Mouse (Mus musculus) layer of hippocampus, adult 2 months (tissue): ENCODE results near the gene Ankrd23. TPM values are rescaled to one million over a fixed set of nuclear protein-coding genes. Genes with fewer than 3 reads are reported as not detected.
"Not testable (repeated sequence)": the region's sequence is repeated elsewhere in the genome, so short reads cannot be mapped to it uniquely, and the experiment has no call there.

Experiments used
- DNase-seq, 2 experiments: peaks; one replicate each; pipeline ENCODE4 v3.0.0; 2022; ENCODE audit warnings: low spot score in 2 of 2
- H3K27ac ChIP-seq: fragments of 200-600 bp; 2 replicates; pipeline ENCODE4 v1.8.1; 2022
- H3K4me3 ChIP-seq: fragments of 200-600 bp; 2 replicates; pipeline ENCODE4 v1.8.1; 2022; ENCODE audit warnings: mild to moderate bottlenecking
- CTCF ChIP-seq: fragments of 200-600 bp; conservative IDR thresholded peaks from 2 replicates; pipeline ENCODE4 v1.8.1; 2022; ENCODE audit warnings: antibody characterized with exemption, mild to moderate bottlenecking, moderate library complexity
- long read RNA-seq, 2 experiments: library from polyadenylated mRNA; stranded (forward); transcript quantifications; one replicate each; pipeline ENCODE4 v2.0.0; 2021; ENCODE audit warnings: borderline mapping rate in 2 of 2
- total RNA-seq, 2 experiments: library from RNA; stranded (reverse); gene quantifications; 2 replicates each; pipeline ENCODE4 v1.2.3; 2021

Gene Ankrd23
- total RNA-seq: 10 to 100 TPM in 1 of 2 experiments, 1 to 10 TPM in 1; 6.8 to 10.3 TPM
- long read RNA-seq, experiment 1, partial matches to known transcripts: 0 of 3 reads
- long read RNA-seq, experiment 1, other reads (novel, unspliced or antisense): 3 of 3 reads
- long read RNA-seq, experiment 2, partial matches to known transcripts: 1 of 3 reads
- long read RNA-seq, experiment 2, other reads (novel, unspliced or antisense): 2 of 3 reads

DNA sequence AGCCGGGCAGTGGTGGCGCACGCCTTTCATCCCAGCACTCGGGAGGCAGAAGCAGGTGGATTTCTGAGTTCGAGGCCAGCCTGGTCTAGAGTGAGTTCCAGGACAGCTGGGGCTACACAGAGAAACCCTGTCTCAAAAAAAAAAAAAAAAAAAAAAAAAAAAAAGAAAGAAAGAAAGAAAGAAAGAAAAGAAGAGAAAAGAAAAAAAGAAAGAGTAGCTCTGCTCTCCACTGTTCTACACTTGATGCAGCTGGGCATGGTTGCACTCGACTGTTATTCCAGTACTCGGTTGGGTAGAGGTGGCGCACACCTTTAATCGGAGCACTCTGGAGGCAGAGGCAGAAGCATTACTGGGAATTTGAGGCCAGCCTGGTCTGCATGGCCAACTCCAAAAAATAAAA lies at the start of gene Ankrd23:
Ankrd23 (minus strand) TSS at position 101 of the 400 bp plus-strand sequence.
- not testable (repeated sequence) for DNase-seq, H3K27ac ChIP-seq

DNA sequence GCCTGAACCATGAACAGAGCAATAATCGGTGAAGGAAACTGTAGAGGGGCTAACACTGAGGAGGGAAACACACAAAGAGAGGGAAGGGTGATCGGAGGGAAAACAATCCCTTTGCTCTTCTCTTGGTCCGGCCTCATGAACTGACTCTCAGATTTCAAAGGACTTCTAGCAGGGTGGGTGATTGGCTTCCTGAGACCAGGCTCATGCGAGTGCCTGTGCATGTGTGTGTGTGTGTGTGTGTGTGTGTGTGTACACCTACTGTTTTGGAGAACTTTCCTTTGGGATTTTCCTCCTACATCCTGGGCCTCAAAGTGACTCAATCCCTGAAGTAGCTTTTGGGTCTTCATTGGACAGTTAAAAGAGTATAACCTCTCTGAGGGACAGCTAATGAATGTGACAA lies 49.6 kb upstream of the Ankrd23 start:
- no peak for TF ChIP-seq CTCF
- DNase-seq: no peak
- Histone ChIP-seq H3K27ac (no peak overlapping the region), H3K4me3 (no peak overlapping the region)

More for the DNA sequence above, at the start of gene Ankrd23:
- H3K4me3 ChIP-seq: not testable (repeated sequence)

DNA sequence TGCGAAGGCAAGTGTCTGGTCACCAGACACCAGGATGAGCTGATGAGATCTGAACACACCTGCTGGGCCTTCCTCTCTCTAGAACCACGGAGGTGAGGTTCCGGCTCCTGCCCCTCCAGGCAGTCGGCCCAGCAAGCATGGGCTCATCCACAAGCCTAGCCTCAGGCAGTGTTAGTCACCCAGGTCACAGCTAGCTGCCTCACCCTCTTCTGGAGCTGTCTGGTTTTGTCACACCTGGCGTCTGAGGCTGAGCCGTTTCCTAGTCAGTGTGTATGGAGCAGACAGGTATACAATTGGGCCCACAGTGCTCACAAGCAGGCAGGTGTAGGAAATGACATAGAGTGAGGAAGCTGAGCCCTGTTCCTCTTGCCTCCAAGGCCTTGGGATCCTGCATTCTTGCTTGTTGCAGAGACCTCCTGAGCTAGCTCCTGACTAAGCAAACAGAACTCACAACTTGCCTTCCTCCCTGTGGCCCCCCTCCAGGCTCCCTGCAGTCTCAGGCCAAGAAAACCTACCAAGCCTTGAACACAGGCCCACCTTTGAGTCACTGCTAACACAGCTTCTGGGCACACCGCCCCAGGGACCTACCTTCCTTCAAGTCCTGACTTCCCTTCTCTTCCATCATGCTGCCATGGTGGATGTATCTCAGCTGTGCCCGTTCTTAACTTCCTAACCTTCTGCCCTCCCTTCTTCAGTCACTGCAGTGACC lies 46.9 kb upstream of the Ankrd23 start:
- no peak for DNase-seq
- H3K4me3 ChIP-seq: no peak overlapping the region
- no peak overlapping the region for H3K27ac ChIP-seq
- no peak for TF ChIP-seq CTCF

DNA sequence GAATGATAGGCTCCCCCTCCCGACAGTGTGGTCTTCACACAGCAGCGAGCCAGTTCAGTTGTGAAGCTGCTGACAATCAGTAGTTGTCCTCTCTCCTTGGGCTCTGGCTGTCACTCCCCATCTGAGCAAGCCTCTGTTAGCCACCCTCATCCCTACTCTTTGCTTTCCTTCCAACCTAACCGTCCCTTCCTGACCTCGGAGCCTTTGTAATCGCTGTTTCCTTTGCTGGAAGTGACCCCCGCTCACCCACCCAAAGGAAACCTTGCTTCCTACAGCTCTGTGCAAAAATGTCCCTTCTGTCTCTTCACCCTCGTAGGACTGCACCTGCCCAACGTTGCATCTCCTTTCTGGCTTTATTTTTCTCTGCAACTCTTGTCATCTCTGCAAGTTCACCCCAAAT lies 45.5 kb upstream of the Ankrd23 start:
- H3K4me3 ChIP-seq: no peak overlapping the region
- no peak for TF ChIP-seq CTCF
- no peak overlapping the region for H3K27ac ChIP-seq
- DNase-seq: no peak

DNA sequence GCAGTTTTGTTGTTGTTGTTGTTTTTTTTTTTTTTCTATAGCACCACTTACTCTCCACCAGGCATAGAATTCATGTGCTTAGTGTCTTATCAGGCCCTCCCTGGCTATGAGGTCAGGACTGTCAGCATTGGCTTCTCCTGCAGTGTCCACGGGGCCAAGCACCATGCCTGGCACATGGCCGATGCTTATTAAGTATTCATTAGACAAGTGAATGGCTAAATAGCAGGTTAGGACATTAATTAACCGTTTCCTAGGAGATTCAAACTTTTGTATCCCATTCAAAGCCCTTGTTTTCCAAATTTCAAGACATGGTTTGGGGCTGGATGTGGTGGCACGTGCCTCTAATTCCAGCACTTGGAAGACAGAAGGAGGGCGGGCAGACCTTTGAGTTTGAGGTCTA lies 44.6 kb upstream of the Ankrd23 start:
- Histone ChIP-seq H3K4me3 (no peak overlapping the region), H3K27ac (no peak overlapping the region)
- TF ChIP-seq CTCF: no peak
- DNase-seq: no peak

DNA sequence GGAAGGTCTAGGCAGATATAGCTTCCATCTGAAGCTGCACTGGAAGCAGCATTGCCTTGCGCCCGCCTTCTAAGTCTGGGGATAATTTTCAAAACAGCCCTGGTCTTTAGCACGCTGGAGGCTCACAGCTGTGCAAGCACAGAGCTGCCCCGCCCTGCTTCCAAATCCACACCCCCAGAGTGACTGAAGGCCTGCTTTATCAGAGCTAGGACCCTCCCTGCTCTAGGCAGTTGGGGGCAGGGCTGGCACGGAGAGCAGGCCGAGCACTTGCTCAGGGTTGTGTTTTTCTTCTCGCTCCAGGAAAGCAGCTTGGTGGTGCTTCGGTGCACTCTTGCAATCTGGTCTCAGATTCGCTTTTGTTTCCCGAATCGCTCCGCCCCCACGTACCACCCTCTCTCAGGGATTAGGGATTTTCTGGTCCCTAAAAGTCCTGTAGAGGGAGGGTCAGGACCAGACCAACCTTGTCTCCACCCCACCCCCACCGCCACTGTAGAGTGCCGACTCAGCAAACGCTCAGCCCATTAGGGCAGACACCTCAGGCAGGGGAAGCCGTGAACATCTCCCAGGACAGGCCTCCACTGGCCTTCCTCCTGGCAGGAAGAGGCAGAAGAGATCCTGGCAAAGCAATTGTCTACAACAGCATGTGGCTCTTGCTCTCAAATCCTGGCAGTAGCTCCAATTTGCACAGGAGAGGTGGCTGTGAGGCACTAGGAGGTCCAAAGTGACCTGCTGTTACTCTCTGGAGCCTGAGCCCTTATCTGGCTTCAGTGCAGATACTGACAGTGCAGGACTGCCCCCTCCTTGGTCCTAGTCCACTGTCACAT lies 43.9 kb upstream of the Ankrd23 start:
- Histone ChIP-seq H3K4me3 (peak overlapping the region; percentile 21; the same call in 1 of the 2 replicates), H3K27ac (peak overlapping the region; percentile 60)
- peak; percentile 43 to 57 for DNase-seq

DNA sequence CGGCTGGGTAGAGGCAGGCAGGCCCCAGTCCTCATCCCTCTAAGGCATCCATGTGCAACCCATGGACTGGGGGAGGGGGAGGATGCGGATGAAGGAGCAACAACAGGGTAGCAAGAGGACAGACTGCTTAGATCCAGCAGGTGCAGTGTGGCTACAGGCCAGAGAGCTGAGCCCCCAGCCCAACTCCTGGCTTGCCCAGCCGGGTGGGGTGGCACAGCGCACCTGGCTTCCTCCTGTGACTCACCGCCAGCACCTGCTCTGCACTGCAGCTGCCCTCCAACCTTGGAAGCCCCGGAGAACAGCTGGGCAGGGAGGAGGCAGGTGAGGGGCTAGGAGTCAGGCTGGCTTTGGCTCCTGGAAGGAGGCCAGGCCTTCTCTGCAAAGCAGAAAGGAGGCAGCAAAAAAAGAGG lies 43.3 kb upstream of the Ankrd23 start:
- H3K4me3 ChIP-seq: peak overlapping the region; percentile 21; the same call in 1 of the 2 replicates
- peak overlapping the region; percentile 60 for H3K27ac ChIP-seq
- TF ChIP-seq CTCF: no peak
- no peak for DNase-seq

More for the DNA sequence above, 43.9 kb upstream of the Ankrd23 start:
- TF ChIP-seq CTCF: no peak

DNA sequence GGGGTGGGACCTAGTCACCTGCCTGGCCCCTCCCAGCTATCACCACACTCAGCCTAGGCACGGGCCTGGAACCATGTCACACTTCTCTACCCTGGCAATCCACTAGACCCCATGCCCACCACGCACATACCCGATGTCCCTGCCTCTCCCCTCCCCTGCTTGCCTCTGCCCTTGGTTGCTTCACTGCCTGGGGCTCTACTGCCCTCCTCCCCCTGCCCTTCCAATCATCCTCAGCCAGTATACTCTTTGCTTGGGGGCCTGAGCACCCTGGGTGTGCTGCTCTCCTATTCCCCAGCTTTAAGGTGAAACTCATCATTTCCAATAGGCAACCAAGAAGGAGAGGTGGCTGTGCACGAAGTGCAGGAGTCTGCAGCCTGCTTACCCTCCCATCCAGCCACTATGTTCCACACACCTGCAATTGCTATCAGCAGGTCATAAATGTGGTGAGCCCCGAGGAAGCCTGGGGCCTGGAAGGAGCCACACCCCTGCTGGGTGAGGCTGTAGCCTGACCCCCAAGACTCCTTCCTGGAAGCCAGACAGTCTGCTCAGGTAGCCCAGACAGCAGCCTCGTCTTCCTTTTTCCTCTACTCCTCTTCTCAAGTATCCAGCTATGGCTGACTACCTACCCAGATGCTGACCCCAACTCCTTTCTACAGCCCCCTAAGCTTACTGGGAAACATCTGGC lies 40.5 kb upstream of the Ankrd23 start:
- no peak for DNase-seq
- H3K4me3 ChIP-seq: no peak overlapping the region
- TF ChIP-seq CTCF: no peak
- H3K27ac ChIP-seq: no peak overlapping the region

DNA sequence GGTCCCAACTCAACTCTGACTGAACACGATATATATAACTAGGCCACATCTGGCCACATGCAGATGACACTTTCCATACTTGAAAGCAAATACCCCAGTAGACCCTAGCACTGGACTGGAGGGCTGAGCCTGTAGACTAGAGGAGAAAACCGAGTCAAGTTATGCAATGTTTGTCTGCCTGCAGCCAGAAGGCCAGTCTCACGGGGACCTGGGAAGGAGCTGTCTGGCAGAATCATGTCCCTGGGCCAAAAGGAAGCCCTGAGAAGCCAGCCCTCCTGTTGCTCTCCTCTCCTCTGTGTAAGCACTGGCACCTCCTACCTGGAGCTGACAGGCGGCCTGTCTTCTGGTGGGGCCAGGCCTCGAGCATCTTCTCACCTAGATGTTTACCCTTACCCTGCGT lies 38.7 kb upstream of the Ankrd23 start:
- Histone ChIP-seq H3K27ac (no peak overlapping the region), H3K4me3 (no peak overlapping the region)
- TF ChIP-seq CTCF: no peak
- DNase-seq: no peak

DNA sequence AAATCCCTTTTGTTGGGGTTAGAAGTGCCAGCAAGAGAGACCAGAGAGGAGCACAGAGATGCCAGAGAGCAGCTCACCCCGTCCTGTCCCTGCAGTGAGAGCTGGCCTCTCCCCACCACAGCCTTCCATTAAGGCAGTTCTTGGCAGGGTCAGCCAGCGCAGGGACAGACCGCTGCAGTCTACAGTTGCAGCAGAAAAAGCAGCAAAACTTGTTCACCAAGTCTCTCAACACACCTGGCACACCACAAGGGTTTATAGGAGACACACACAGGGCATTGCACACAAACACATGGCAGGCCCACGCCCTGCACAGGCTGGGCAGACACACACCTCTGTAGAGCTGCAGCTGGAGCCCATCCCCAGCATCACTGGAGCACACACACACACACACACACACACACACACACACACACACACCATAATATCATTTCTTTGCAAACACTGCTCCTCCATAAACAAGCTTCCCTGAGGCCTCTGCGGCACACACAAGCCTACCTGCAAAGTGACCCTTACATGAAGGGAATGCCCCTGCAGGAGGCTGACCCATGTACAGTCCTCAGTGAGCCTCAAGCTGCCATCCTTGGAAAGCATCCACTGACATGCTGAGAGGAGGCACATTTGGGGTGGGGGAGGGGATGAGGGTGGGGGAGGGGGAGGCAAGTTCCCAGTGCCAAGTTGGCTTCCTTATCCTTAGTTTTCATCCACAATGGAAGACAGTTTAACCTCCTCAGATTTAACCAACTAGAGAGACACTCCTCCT lies 37.7 kb upstream of the Ankrd23 start:
- Histone ChIP-seq H3K4me3 (no peak overlapping the region), H3K27ac (no peak overlapping the region)
- no peak for DNase-seq
- no peak for TF ChIP-seq CTCF

DNA sequence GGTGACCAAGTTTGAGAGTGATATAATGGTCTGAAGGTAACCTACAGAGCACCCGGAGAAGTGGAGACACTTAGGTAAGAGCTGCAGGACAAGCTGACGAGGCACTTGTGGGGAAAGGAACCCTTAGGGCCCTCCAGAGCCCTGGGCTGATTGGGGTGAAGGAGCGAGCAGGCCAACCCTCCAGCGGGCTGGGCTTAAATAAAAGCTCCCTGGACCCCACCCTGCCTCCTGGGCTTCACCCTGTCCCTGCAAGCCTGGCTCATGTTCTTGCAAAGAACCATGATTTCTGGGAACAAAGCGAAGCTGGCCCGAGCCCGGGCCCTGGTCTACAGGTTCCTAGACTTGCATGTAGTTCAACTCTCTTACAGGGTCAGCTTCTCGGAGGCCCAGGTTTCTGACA lies 36.8 kb upstream of the Ankrd23 start:
- Histone ChIP-seq H3K4me3 (no peak overlapping the region), H3K27ac (0 out of 2 replicates have a peak overlapping the region, but pooled peaks have one; percentile 7)
- no peak for TF ChIP-seq CTCF
- no peak for DNase-seq

DNA sequence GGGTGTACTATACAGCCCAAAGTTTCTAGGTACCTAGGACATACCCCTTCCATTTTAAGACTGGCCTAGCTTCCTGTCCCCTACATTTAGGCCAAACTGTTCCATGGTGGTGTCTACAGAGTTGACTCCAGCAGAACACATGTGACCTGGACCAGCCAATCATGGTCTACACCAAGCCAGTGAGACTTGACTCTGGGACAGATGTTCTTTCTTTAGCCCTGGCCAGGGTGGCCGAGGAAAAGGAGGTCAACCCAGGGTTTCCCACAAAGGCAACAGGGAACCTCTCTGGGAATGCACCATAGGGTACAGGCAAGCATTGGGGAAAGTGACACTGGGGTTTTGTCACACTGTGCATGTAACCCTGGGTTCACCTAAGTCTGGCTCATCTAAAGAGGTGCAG lies 36.0 kb upstream of the Ankrd23 start:
- no peak for DNase-seq
- no peak for TF ChIP-seq CTCF
- Histone ChIP-seq H3K27ac (no peak overlapping the region), H3K4me3 (no peak overlapping the region)
